Mouse (Mus musculus) lung, postnatal 0 days (tissue): ENCODE data around the gene Gm10073. TPM values are rescaled to one million over a fixed set of nuclear protein-coding genes. Genes with fewer than 3 reads are reported as not detected.
A peak's percentile ranks its signal among the peaks of the same experiment; 100 is the strongest.

Experiments
- ATAC-seq: fragments of 200-750 bp; cut with Nextera tagmentation; 2 replicates; pipeline ENCODE4 v1.8.0; 2017; ENCODE audit warnings: moderate library complexity
- DNase-seq: peaks from one replicate; pipeline ENCODE4 v3.0.0-alpha.2; 2016; ENCODE audit warnings: low spot score
- H3K27ac ChIP-seq: fragments of 300-500 bp; sonication (generic); 2 replicates; pipeline ENCODE4 v1.5.1; 2014; ENCODE audit warnings: antibody characterized with exemption, mild to moderate bottlenecking, low read length, mixed read lengths
- H3K27me3 ChIP-seq: fragments of 300-500 bp; sonication (generic); replicated peaks from 2 replicates; pipeline ENCODE4 v1.6.1; 2014; ENCODE audit warnings: low read length, mixed read lengths; ENCODE audit not compliant: insufficient read depth
- H3K36me3 ChIP-seq: fragments of 300-500 bp; sonication (generic); 2 replicates; pipeline ENCODE4 v1.6.1; 2014; ENCODE audit warnings: low read length, mixed read lengths; ENCODE audit not compliant: insufficient read depth
- H3K4me1 ChIP-seq: fragments of 300-500 bp; sonication (generic); 2 replicates; pipeline ENCODE4 v1.6.1; 2014; ENCODE audit warnings: antibody characterized with exemption, low read depth, low read length, mixed read lengths; ENCODE audit not compliant: insufficient read depth
- H3K4me2 ChIP-seq: fragments of 300-500 bp; sonication (generic); replicated peaks from 2 replicates; pipeline ENCODE4 v1.6.1; 2014; ENCODE audit warnings: low read depth, mild to moderate bottlenecking, low read length, moderate library complexity, mixed read lengths
- H3K4me3 ChIP-seq: fragments of 300-500 bp; sonication (generic); 2 replicates; pipeline ENCODE4 v1.5.1; 2014; ENCODE audit warnings: low read depth, low read length
- H3K9ac ChIP-seq: fragments of 300-500 bp; sonication (generic); replicated peaks from 2 replicates; pipeline ENCODE4 v1.6.1; 2014; ENCODE audit warnings: low read depth, mild to moderate bottlenecking
- H3K9me3 ChIP-seq: fragments of 300-500 bp; sonication (generic); 2 replicates; pipeline ENCODE4 v1.6.1; 2016; ENCODE audit warnings: low read length, mixed read lengths
- CTCF ChIP-seq: IDR thresholded peaks from 2 replicates; pipeline ENCODE4 v1.5.1; 2016; ENCODE audit warnings: antibody characterized with exemption, mild to moderate bottlenecking
- EP300 ChIP-seq: IDR thresholded peaks from 2 replicates; pipeline ENCODE4 v1.6.1; 2016; ENCODE audit warnings: antibody characterized with exemption, mild to moderate bottlenecking, control low read depth
- WGBS: fragments of 180-500 bp; shearing (Covaris S2); extraction: QIAGEN DNeasy Blood & Tissue Kit; methylation state at CpG from one replicate; pipeline ENCODE4 v1.1.7; 2014; 5-methylcytosine and 5-hydroxymethylcytosine counted together
- polyA plus RNA-seq: library from polyadenylated mRNA; unstranded; fragments of >200 nt; fragmentation: Nextera tagmentation; extraction: Ambion mirVana; gene quantifications from 2 replicates; pipeline ENCODE4 v1.2.1, GENCODE M21; 2015

Gm10073 gene
- polyA plus RNA-seq, 1 experiment from 2014 or later = 9.0 TPM

GRCm38 (mm10) chr8:106527241-106528036 is 45.8 kb downstream of the Gm10073 start:
- Histone ChIP-seq H3K27ac (no peak overlapping the region), H3K9me3 (no peaks in the 10 kb centered on the region), H3K9ac (no peak overlapping the region), H3K36me3 (no peaks in the 10 kb centered on the region), H3K4me2 (no peak overlapping the region), H3K4me3 (no peak overlapping the region), H3K27me3 (no peaks in the 10 kb centered on the region), H3K4me1 (no peaks in the 10 kb centered on the region)
- TF ChIP-seq CTCF (peak; percentile 65), EP300 (no peak)
- WGBS = 86% methylated on average over 9 of the region's 9 CpGs
- no peak for DNase-seq
- ATAC-seq = no peak

- H3K9ac ChIP-seq = no peak overlapping the region
- TF ChIP-seq CTCF (no peak), EP300 (no peak)
- ATAC-seq = no peak
- H3K36me3 ChIP-seq = no peaks in the 10 kb centered on the region
- no peak overlapping the region for H3K27ac ChIP-seq
- DNase-seq = no peak
- no peak overlapping the region for H3K4me3 ChIP-seq
- 62% methylated on average over 6 of the region's 6 CpGs for WGBS
- no peaks in the 10 kb centered on the region for H3K4me1 ChIP-seq
- no peaks in the 10 kb centered on the region for H3K9me3 ChIP-seq
- no peaks in the 10 kb centered on the region for H3K27me3 ChIP-seq
- no peak overlapping the region for H3K4me2 ChIP-seq
These were observed 46.5 kb downstream of the Gm10073 start for GRCm38 (mm10) chr8:106526725-106527124.

Other genes starting within 250 kb of the Gm10073 start
- gene Smpd3, start 235.5 kb downstream of the Gm10073 start, polyA plus RNA-seq = 1.5 and 1.7 TPM in 2 replicates
- 8.8 and 9.9 TPM in 2 replicates for gene Zfp90, start 158.1 kb downstream of the Gm10073 start, polyA plus RNA-seq
- gene 6030452D12Rik, start 72.9 kb downstream of the Gm10073 start, polyA plus RNA-seq = not detected in 2 replicates
- 2.3 and 2.6 TPM in 2 replicates for gene Cdh3, start 62.6 kb downstream of the Gm10073 start, polyA plus RNA-seq
- 88.2 and 106 TPM in 2 replicates for gene Cdh1, start 29.9 kb upstream of the Gm10073 start, polyA plus RNA-seq
- 3.5 and 3.7 TPM in 2 replicates for gene Tango6, start 109.6 kb upstream of the Gm10073 start, polyA plus RNA-seq